Mouse (Mus musculus) intestine, postnatal 0 days (tissue): ENCODE data around the gene Myo16. TPM values are rescaled to one million over a fixed set of nuclear protein-coding genes. Genes with fewer than 3 reads are reported as not detected.

ENCODE experiments used
- ATAC-seq: fragments of 200-750 bp; cut with Nextera tagmentation; 2 replicates; pipeline ENCODE4 v1.8.0; 2017; ENCODE audit warnings: mild to moderate bottlenecking, moderate TSS enrichment, moderate library complexity
- H3K27ac ChIP-seq: fragments of 300-500 bp; sonication (generic); 2 replicates; pipeline ENCODE4 v1.5.1; 2014; ENCODE audit warnings: mild to moderate bottlenecking, low read depth, low read length, moderate library complexity
- H3K27me3 ChIP-seq: fragments of 300-500 bp; sonication (generic); replicated peaks from 2 replicates; pipeline ENCODE4 v1.6.1; 2014; ENCODE audit warnings: low read length, mixed read lengths; ENCODE audit not compliant: control insufficient read depth, insufficient read depth
- H3K36me3 ChIP-seq: fragments of 300-500 bp; sonication (generic); 2 replicates; pipeline ENCODE4 v1.6.1; 2014; ENCODE audit warnings: mild to moderate bottlenecking, moderate library complexity; ENCODE audit not compliant: control insufficient read depth, insufficient read depth
- H3K4me1 ChIP-seq: fragments of 300-500 bp; sonication (generic); replicated peaks from 2 replicates; pipeline ENCODE4 v1.6.1; 2014; ENCODE audit warnings: antibody characterized with exemption, low read length, mixed read lengths; ENCODE audit not compliant: control insufficient read depth, insufficient read depth
- H3K4me2 ChIP-seq: fragments of 300-500 bp; sonication (generic); replicated peaks from 2 replicates; pipeline ENCODE4 v1.6.1; 2014; ENCODE audit warnings: low read depth, mild to moderate bottlenecking, moderate library complexity
- H3K4me3 ChIP-seq: fragments of 300-500 bp; sonication (generic); 2 replicates; pipeline ENCODE4 v1.5.1; 2014; ENCODE audit warnings: low read depth, low read length
- H3K9ac ChIP-seq: fragments of 300-500 bp; sonication (generic); 2 replicates; pipeline ENCODE4 v1.6.1; 2014; ENCODE audit warnings: mild to moderate bottlenecking, low read depth, low read length
- H3K9me3 ChIP-seq: fragments of 300-500 bp; sonication (generic); 2 replicates; pipeline ENCODE4 v1.6.1; 2016; ENCODE audit warnings: mixed run types; ENCODE audit not compliant: control insufficient read depth
- CTCF ChIP-seq: sonication (generic); IDR thresholded peaks from 2 replicates; pipeline ENCODE4 v1.5.1; 2016; ENCODE audit warnings: low read depth, mild to moderate bottlenecking, control low read depth, antibody characterized with exemption, moderate library complexity
- WGBS: fragments of 180-500 bp; shearing (Covaris S2); extraction: QIAGEN DNeasy Blood & Tissue Kit; methylation state at CpG from one replicate; pipeline ENCODE4 v1.1.7; 2014; 5-methylcytosine and 5-hydroxymethylcytosine counted together
- polyA plus RNA-seq: library from polyadenylated mRNA; unstranded; fragments of >200 nt; fragmentation: Nextera tagmentation; extraction: Ambion mirVana; gene quantifications from 2 replicates; pipeline ENCODE4 v1.2.1, GENCODE M21; 2015

Gene Myo16
- polyA plus RNA-seq, 1 experiment from 2014 or later, result not detected

GRCm38 (mm10) chr8:10568448-10568847 is 414.7 kb downstream of the Myo16 start:
- TF ChIP-seq CTCF, result no peak
- H3K27me3 ChIP-seq, result no peaks in the 10 kb centered on the region
- no peak for ATAC-seq
- no peaks in the 10 kb centered on the region for H3K4me1 ChIP-seq
- no peak overlapping the region for H3K4me2 ChIP-seq
- no peak overlapping the region for H3K9ac ChIP-seq
- WGBS, result 72% methylated on average over 4 of the region's 4 CpGs
- H3K36me3 ChIP-seq, result no peaks in the 10 kb centered on the region
- no peak overlapping the region for H3K4me3 ChIP-seq
- H3K27ac ChIP-seq, result no peak overlapping the region
- H3K9me3 ChIP-seq, result no peaks in the 10 kb centered on the region

DNA sequence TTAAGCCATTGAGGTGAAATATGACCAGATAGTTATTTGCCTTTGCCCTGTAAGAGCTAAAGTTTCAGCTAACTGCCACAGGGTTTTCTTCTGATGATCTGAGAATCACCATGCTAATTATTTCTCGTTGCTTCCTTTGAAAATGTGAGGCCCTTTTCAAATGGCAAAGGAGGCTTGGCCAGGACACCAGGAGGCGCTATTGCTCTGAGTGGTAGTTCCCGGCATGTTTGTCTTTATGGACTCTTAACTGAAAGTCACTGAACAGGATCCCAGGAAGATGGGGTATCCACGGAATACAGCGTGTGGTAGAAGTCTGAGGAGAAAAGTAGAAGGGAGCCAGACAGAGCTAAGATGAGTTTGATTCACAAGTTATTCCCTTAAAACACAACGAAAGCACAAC is 420.4 kb downstream of the Myo16 start:
- Histone ChIP-seq H3K9ac (no peak overlapping the region), H3K4me3 (no peak overlapping the region), H3K4me2 (0 out of 2 replicates have a peak overlapping the region, but pooled peaks have one; percentile 10), H3K27ac (no peak overlapping the region), H3K9me3 (no peaks in the 10 kb centered on the region), H3K27me3 (no peaks in the 10 kb centered on the region), H3K36me3 (no peaks in the 10 kb centered on the region), H3K4me1 (no peaks in the 10 kb centered on the region)
- 13% methylated on average over 6 of the region's 6 CpGs for WGBS
- peak; percentile 97 for TF ChIP-seq CTCF
- no peak for ATAC-seq

- no peak for ATAC-seq
- Histone ChIP-seq H3K4me1 (no peaks in the 10 kb centered on the region), H3K9ac (no peak overlapping the region), H3K27me3 (no peaks in the 10 kb centered on the region), H3K9me3 (no peaks in the 10 kb centered on the region), H3K4me2 (no peak overlapping the region), H3K27ac (no peak overlapping the region), H3K4me3 (no peak overlapping the region), H3K36me3 (no peaks in the 10 kb centered on the region)
- WGBS, result 95% methylated on average over 10 of the region's 10 CpGs
- no peak for TF ChIP-seq CTCF
Measured at GRCm38 (mm10) chr8:10575244-10575643, 421.5 kb downstream of the Myo16 start.

DNA sequence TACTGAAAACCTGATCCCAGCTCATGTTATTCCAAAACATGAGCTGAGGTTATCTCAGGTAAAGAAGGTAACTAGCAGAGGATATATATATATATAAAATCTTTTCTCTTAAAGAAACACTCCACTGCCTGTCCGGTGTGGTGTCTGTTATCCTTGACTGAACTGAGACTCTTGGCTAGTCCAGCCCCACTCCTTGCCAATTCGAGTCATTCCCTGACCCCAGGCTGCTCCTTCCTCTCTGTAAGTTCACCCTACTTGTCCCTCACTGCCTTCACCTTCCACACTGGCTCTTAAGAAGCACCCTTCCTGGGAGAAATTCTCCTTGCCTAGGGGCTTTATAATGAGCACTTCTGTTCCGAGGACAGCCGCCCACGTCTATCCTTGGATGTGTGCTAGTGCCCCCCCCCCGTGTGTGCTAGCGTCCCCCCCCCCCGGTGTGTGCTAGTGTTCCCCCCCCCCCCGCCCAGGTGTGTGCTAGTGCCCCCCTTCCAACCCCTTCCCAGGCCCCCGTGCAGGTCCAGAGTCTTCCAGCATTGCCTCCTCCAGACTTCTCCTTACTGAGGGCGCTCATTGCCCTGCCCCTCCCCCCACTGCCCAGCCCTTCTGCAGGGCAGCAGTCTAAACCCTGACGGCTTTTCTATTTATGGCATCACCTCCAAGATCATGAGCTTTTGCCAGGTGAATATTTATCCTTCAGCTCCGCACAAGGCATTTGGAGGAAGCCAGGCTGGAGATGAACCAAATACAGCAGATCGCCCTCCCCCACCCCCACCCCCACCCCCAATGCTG is 433.4 kb downstream of the Myo16 start:
- Histone ChIP-seq H3K4me1 (no peaks in the 10 kb centered on the region), H3K9me3 (no peaks in the 10 kb centered on the region), H3K27ac (no peak overlapping the region), H3K36me3 (no peaks in the 10 kb centered on the region), H3K4me3 (no peak overlapping the region), H3K9ac (no peak overlapping the region), H3K4me2 (no peak overlapping the region), H3K27me3 (no peaks in the 10 kb centered on the region)
- 39% methylated on average over 10 of the region's 14 CpGs for WGBS
- ATAC-seq, result no peak
- no peak for TF ChIP-seq CTCF

DNA sequence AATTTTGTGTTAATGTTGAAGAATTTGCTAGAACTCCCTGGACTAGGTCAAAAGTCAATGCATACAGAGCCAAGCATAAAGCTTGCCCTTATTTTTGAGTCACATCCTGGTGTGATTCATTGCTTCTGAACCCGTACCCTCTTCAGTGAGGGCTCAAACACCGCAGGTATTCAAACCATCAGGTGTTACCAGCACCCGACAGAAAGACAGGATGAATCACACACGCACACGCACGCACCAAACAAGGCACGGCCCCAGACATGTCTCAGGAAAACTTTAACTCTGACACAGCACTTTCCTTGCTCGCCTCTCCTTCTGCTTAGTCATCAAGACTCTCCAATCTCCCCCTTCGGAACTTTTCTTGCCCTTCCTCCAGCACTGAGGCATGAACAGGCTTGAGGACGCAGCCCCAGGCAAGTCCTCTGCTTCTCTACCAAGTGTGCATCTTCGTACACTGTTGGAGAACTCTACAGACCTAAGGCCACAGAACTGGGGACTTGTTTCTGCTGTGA is 435.8 kb downstream of the Myo16 start:
- Histone ChIP-seq H3K9me3 (no peaks in the 10 kb centered on the region), H3K27me3 (no peaks in the 10 kb centered on the region), H3K27ac (no peak overlapping the region), H3K4me1 (no peaks in the 10 kb centered on the region), H3K4me2 (no peak overlapping the region), H3K36me3 (no peaks in the 10 kb centered on the region), H3K4me3 (no peak overlapping the region), H3K9ac (no peak overlapping the region)
- ATAC-seq, result no peak
- no peak for TF ChIP-seq CTCF
- 74% methylated on average over 11 of the region's 11 CpGs for WGBS

DNA sequence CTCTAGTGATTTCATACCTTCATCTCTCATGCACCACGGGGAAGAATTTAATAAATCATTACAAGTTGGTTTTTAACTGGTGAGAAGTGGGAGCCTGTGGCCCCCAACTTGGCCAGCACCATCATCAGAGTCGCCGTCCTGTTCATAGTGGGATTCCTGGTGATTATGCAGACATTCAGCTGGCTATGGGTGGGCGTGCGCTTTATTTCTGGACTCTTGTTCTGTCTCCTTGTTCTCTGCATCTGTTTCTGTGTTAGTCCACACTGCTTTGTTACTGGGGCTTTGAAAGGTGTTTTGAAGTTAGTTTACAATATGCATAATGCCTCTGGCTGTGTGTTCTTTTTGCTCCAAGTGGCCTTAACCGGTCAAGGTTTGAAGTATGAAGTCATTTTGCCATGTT is 439.2 kb downstream of the Myo16 start:
- H3K9me3 ChIP-seq, result no peaks in the 10 kb centered on the region
- no peak for ATAC-seq
- no peaks in the 10 kb centered on the region for H3K4me1 ChIP-seq
- no peaks in the 10 kb centered on the region for H3K27me3 ChIP-seq
- TF ChIP-seq CTCF, result no peak
- no peak overlapping the region for H3K27ac ChIP-seq
- no peaks in the 10 kb centered on the region for H3K36me3 ChIP-seq
- no peak overlapping the region for H3K4me2 ChIP-seq
- WGBS, result 92% methylated on average over 6 of the region's 6 CpGs
- no peak overlapping the region for H3K4me3 ChIP-seq
- no peak overlapping the region for H3K9ac ChIP-seq
